Mouse (Mus musculus) liver, embryonic 18 days (tissue): ENCODE results near the gene Gm11214. TPM values are rescaled to one million over a fixed set of nuclear protein-coding genes. Genes with fewer than 3 reads are reported as not detected.

ENCODE experiments used
- polyA plus RNA-seq: library from polyadenylated mRNA; depleted of rRNA; stranded (reverse); fragments of >200 nt; gene quantifications from 2 replicates; pipeline ENCODE4 v1.2.3, GENCODE M21; 2012; rRNA removed

Gm11214 gene
- not detected in 2 replicates for polyA plus RNA-seq

DNA sequence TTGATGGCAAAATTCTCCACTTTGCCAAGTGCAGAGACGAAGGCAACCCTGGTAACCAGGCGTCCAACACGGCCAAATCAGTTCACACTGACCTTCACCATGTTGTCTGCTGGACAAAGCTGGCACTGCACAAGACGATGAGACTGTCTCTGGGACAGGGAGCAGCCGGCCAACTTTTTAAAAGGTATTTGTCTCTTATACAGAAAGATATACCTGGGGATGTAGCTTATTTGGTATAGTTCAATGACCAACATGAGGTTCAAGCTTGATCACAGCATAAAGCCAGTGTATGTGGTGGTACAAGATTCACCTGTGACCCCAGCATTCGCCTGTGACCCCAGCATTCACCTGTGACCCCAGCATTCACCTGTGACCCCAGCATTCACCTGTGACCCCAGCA is at the start of gene Gm11214:
Gene Gm11214 (minus strand): TSS at position 101 of the 400 bp plus-strand sequence.

DNA sequence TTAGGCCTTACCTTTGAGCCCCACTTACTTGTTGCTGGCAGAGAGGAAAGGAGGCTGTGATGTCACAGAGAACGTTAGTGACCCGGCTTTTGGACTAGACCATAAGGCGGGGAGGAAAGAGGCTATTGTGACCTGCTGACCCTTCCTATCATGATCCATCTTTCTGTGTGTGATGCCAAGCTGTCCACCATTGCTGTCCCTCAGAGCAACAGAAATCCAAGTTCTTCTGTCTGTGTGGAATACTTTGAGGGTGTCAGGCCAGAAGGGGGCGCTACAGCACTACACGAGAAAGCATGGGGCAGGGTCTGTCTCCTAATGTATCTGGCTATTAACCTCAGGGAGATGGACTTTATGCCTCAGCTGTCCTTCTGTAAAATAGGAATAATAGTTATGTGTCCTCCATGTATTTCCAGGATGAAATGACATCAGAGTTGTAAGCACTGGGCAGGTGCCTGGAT is 40.8 kb downstream of the Gm11214 start, which contains the start of gene Tex48:
Gene Tex48 (minus strand): TSS at position 51 of the 458 bp plus-strand sequence.

Other genes with a start within 250 kb of the Gm11214 start
- gene Whrn, start 167.4 kb downstream of the Gm11214 start, polyA plus RNA-seq, result 1.3 and 2.1 TPM in 2 replicates
- 87.5 and 90.9 TPM in 2 replicates for gene Atp6v1g1, start 118.6 kb downstream of the Gm11214 start, polyA plus RNA-seq
- 16.6 and 20.7 TPM in 2 replicates for gene Tmem268, start 104.6 kb downstream of the Gm11214 start, polyA plus RNA-seq
- gene Gm11213, start 58.1 kb downstream of the Gm11214 start, polyA plus RNA-seq, result not detected in 2 replicates
- gene Tex48, start 41.0 kb downstream of the Gm11214 start, polyA plus RNA-seq, result not detected in 2 replicates
- gene Tnfsf15, start 81.7 kb upstream of the Gm11214 start, polyA plus RNA-seq, result 0.01 TPM in 2 replicates
- gene Tnfsf8, start 198.0 kb upstream of the Gm11214 start, polyA plus RNA-seq, result 0.02 TPM in 2 replicates